Mouse (Mus musculus) CD4-positive helper T cell, adult 2 months (primary cell): ENCODE data around the gene Zfp787.

Experiments
- DNase-seq: peaks from one replicate; pipeline ENCODE4 v3.0.0-alpha.2; 2012; ENCODE audit warnings: low read depth, missing footprints, low spot score

Gene Zfp787

DNA sequence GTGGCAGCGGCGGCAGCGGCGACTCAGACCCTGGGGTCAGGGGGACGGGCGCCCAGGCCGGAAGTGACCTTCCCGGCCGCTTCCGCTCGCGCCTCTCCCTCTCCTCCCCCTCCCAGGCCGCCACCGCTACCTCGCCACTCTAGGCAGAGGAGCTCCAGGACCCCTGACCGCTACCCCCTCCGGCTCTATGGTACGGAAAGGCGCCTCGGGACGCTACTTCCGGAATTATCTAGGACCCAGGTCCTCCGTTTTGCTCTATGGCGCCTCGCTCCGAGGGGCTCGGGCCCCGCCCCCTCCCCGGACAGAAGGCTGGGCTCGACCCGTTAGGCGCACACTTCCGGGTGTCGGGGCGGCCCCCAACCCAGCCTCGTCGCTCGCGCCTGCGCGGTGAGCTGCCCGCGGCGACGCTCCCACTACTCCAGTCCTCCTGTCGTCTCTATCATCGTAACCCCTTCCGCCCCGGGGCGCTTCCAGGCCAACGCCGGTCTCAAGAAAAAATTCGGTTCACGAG is at the start of gene Zfp787:
Gene Zfp787 (minus strand): TSS at position 97 of the 511 bp plus-strand sequence.
- peak; percentile 93 for DNase-seq

DNA sequence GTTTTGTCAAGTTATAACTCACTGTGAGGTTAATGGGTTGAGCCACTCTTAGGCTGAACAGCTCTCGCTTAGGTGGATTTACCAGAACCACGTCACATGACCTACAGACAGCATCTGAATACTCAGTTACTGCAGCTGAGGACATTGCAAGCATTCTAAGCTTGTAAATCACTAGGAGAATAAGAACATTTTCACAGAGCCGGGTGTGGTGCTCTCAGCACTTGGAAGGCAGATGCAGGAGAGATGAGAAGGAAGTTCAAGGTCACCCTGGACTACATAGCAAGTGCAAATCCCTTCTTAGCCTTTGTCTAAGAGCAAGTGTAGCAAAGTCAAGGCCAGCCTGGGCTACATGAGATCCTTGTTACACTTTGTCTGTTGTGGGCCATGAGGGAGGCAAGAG is 48.4 kb upstream of the Zfp787 start:
- DNase-seq, result no peak

DNA sequence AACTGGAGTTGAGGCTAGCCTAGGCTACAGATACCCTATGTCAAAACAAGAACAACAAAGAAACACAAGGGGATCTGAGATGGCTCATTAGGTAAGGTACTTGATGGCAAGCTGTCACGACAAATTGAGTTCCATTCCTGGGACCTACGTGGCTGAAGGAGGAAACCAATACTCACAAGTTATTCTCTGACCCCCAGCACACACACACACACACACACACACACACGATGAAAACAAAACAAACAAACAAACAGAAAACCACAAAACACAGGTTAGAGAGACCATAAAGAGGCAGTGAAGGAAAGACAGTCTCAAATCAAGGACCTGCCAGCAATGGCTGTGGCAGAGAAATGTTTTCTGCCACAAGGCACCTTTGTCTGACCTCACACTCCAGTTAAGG is 41.0 kb upstream of the Zfp787 start, which contains the start of gene Galp:
Gene Galp (plus strand): TSS at position 301 of the 400 bp plus-strand sequence.
- no peak for DNase-seq

- no peak for DNase-seq
Measured at GRCm38 (mm10) chr7:6195777-6196176, 40.0 kb upstream of the Zfp787 start.

- DNase-seq, result peak; percentile 47
Measured at GRCm38 (mm10) chr7:6194129-6194528, 38.3 kb upstream of the Zfp787 start.

DNA sequence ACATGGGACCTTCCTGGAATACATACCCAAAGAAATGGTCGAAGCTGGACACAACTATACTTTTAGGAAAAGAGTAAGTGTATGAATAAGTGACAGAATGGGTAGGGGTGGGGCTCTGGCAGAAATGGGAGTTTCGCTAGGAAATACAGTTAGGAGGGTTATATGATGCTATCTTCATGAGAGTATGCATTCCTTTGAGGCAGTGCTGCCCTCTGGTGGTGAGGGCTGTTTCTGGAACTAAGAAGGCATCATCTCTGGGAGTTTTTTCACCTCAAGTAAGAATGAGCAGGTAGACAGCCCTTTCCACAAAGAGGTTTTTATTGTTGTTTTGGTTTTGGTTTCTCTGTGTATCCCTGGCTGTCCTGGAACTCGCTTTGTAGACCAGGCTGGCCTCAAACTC is 35.6 kb upstream of the Zfp787 start:
- peak; percentile 73 for DNase-seq

GRCm38 (mm10) chr7:6189542-6189941 is 33.7 kb upstream of the Zfp787 start:
- no peak for DNase-seq

DNA sequence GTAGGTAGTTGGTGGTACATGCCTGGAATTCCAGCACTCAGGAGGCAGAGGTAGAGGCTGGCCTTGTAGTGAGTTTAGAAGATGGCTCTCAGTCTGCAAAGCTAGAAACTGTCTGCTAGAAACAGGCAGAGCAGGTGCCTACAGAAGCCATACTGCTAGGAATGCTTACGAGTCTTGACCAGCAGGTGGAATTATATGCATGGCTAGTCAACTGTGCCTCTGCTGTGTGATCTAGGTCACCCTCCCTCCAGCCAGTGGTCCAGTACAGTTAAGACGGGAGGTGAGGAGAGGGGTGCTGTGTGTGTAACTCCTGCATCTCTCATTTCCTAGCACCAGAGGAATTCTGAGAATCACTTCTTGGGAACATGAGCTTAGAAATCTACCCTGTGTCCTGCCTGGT is 31.0 kb upstream of the Zfp787 start:
- no peak for DNase-seq

DNA sequence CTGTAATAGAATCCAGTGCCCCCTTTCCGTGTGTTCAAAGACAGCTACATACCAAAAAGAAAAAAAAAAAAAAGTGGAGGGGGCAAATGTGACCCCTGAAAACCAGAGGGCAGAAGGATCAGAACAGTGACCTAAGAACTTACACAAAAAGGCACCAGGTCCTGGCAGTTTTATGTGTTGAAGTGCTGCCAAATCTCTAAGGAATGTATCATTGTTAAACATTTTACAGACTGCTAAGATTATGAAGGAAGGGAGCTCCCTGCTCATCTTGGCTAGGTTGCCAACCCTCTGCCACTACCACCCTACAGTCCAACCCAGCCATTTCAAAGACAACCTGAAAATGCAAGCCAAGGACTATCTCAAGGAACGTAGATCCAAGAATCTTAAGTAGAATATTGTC is 30.4 kb upstream of the Zfp787 start:
- DNase-seq, result no peak

DNA sequence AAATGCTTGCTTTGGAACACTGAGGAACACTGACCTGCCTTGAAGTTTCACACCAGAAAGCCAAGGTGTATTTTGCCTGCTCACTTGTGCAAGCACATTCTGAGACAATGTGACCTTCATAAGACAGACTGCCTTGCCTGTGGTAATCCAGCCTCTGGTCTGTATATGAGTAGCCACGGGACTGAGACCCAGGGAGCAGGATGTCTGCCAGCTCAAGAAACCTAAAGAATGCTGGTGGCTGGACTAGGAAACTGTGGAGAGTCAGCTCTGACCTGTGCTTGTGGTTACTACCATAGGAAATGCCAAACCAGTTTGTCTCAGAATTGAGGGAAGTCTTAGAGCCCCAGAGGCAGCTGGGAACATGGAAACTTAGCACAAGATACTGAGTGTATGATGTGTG is 29.6 kb upstream of the Zfp787 start:
- DNase-seq, result no peak

DNA sequence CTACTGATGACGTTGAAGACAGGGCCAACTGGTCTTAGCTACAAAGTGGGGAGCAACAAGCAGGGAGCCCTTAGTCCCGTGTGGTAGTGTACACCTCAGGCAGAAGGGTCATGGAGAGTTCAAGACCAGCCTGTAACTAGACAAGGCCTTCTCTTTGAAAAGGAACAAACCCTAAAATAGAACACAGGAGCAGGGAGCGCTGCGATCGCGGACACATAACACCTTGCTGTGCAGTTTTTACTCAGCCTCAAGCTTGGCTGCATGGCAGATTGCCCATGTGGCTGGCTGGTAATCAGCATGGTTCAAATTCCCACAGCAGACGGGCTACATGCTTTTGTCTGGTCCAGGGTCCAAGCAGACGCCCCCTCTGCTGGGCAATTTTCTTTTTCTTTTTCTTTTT is 28.7 kb upstream of the Zfp787 start:
- no peak for DNase-seq

GRCm38 (mm10) chr7:6183802-6184201 is 28.0 kb upstream of the Zfp787 start:
- no peak for DNase-seq

- DNase-seq, result no peak
Measured at GRCm38 (mm10) chr7:6182882-6183281, 27.1 kb upstream of the Zfp787 start.

DNA sequence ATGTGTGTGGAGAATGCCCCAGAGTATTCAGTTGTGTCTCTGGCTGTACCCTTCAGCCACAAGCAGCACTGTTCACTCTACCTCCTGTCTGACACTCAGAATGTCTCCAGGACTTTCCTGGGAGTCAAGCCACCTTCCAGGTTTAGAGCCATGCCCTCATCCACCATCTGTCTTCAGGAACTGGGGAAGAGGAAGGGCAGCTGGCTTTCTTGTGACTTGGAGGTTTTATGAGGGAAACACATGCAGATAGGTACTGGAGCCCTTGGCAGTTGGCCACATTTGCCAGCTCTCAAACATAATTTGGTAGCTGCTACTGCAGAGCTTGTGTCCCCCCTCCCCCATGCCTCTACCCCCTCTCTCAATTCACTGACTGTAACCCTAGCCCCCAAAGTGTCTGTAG is 23.2 kb upstream of the Zfp787 start:
- DNase-seq, result no peak

GRCm38 (mm10) chr7:6174365-6174987 is 18.7 kb upstream of the Zfp787 start:
- peak; percentile 25 for DNase-seq

GRCm38 (mm10) chr7:6173872-6174271 is 18.1 kb upstream of the Zfp787 start:
- no peak for DNase-seq

GRCm38 (mm10) chr7:6172674-6173244 is 17.0 kb upstream of the Zfp787 start:
- DNase-seq, result no peak

- DNase-seq, result peak; percentile 95
Measured at GRCm38 (mm10) chr7:6172006-6172649, 16.3 kb upstream of the Zfp787 start, which contains the start of gene Zfp444. Gene Zfp444, plus strand, starts transcription at chr7:6172226.

- peak; percentile 83 for DNase-seq
Measured at GRCm38 (mm10) chr7:6171444-6172005, 15.7 kb upstream of the Zfp787 start.

- DNase-seq, result no peak
Measured at GRCm38 (mm10) chr7:6170871-6171270, 15.1 kb upstream of the Zfp787 start.

GRCm38 (mm10) chr7:6170391-6170790 is 14.6 kb upstream of the Zfp787 start:
- DNase-seq, result no peak

DNA sequence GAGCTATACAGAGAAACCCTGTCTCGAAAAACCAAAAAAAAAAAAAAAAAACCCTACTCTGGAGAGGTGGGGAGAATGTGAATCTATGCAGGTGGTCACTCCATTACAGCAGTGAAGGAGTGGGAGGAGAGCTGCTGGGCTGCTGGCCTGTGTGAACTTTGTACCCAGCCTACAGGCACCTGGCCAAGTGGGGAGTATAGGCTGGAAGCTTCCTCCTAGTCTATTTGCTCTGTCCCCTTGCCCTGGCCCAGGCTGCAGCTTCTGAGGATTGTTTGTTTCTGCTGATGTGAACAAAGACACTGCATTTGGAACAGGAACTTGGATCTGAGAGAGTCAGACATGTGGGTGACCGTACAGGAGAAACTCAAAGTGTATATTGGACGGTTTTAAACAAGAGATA is 13.6 kb upstream of the Zfp787 start:
- DNase-seq, result no peak
